Mouse (Mus musculus) heart, postnatal 0 days (tissue): Measurements from ENCODE around the gene Adamtsl4. TPM values are rescaled to one million over a fixed set of nuclear protein-coding genes. Genes with fewer than 3 reads are reported as not detected.

Experiments used
- ATAC-seq: fragments of 200-750 bp; cut with Nextera tagmentation; 2 replicates; pipeline ENCODE4 v1.8.0; 2017; ENCODE audit warnings: low read depth, moderate number of reproducible peaks, moderate library complexity; ENCODE audit not compliant: insufficient read depth
- DNase-seq: peaks from one replicate; pipeline ENCODE4 v3.0.0-alpha.2; 2016; ENCODE audit warnings: low spot score
- H3K27ac ChIP-seq: fragments of 300-500 bp; sonication (generic); 2 replicates; pipeline ENCODE4 v1.5.1; 2014; ENCODE audit warnings: low read depth, mild to moderate bottlenecking
- H3K27me3 ChIP-seq: fragments of 300-500 bp; sonication (generic); 2 replicates; pipeline ENCODE4 v1.6.1; 2014; ENCODE audit warnings: low read length, mixed read lengths; ENCODE audit not compliant: control insufficient read depth, insufficient read depth
- H3K36me3 ChIP-seq: fragments of 300-500 bp; sonication (generic); replicated peaks from 2 replicates; pipeline ENCODE4 v1.6.1; 2014; ENCODE audit warnings: low read length, mixed read lengths; ENCODE audit not compliant: control insufficient read depth, insufficient read depth
- H3K4me1 ChIP-seq: fragments of 300-500 bp; sonication (generic); 2 replicates; pipeline ENCODE4 v1.6.1; 2014; ENCODE audit warnings: antibody characterized with exemption; ENCODE audit not compliant: control insufficient read depth, insufficient read depth
- H3K4me2 ChIP-seq: fragments of 300-500 bp; sonication (generic); 2 replicates; pipeline ENCODE4 v1.6.1; 2014; ENCODE audit warnings: low read depth, mild to moderate bottlenecking, low read length, moderate library complexity
- H3K4me3 ChIP-seq: fragments of 300-500 bp; sonication (generic); 2 replicates; pipeline ENCODE4 v1.5.1; 2014; ENCODE audit warnings: low read depth, low read length
- H3K9ac ChIP-seq: fragments of 300-500 bp; sonication (generic); replicated peaks from 2 replicates; pipeline ENCODE4 v1.6.1; 2014; ENCODE audit warnings: low read depth, low read length, mixed read lengths
- H3K9me3 ChIP-seq: fragments of 300-500 bp; sonication (generic); replicated peaks from 2 replicates; pipeline ENCODE4 v1.6.1; 2016; ENCODE audit warnings: low read length; ENCODE audit not compliant: control insufficient read depth
- CTCF ChIP-seq: IDR thresholded peaks from 2 replicates; pipeline ENCODE4 v1.5.1; 2016; ENCODE audit warnings: antibody characterized with exemption, control low read depth, low read depth
- EP300 ChIP-seq: IDR thresholded peaks from 2 replicates; pipeline ENCODE4 v1.6.1; 2016; ENCODE audit warnings: antibody characterized with exemption, low read depth
- whole genome bisulfite sequencing: fragments of 180-500 bp; shearing (Covaris S2); extraction: QIAGEN DNeasy Blood & Tissue Kit; methylation state at CpG from one replicate; pipeline ENCODE4 v1.1.7; 2014; 5-methylcytosine and 5-hydroxymethylcytosine counted together
- polyA plus RNA-seq: library from polyadenylated mRNA; unstranded; fragments of >200 nt; fragmentation: Nextera tagmentation; extraction: Ambion mirVana; gene quantifications from 2 replicates; pipeline ENCODE4 v1.2.1, GENCODE M21; 2015
- total RNA-seq: library from RNA; depleted of rRNA; stranded (reverse); fragments of >200 nt; gene quantifications from 2 replicates; pipeline ENCODE4 v1.2.3, GENCODE M21; 2014; ENCODE audit warnings: low replicate concordance; rRNA removed

The Adamtsl4 gene
- total RNA-seq (20.2 and 23.8 TPM in 2 replicates), polyA plus RNA-seq (7.5 and 11.2 TPM in 2 replicates)

- TF ChIP-seq CTCF (no peak), EP300 (no peak)
- Histone ChIP-seq H3K27me3 (no peaks in the 10 kb centered on the region), H3K36me3 (peaks cover 5% of the 10 kb centered on the region), H3K27ac (peak within 1 kb of the TSS; percentile 96), H3K4me2 (peak within 1 kb of the TSS; percentile 75), H3K9ac (peak within 1 kb of the TSS; percentile 69), H3K4me3 (peak within 1 kb of the TSS; percentile 57), H3K9me3 (no peaks in the 10 kb centered on the region), H3K4me1 (peaks cover 44% of the 10 kb centered on the region)
- ATAC-seq (peak; percentile 67), DNase-seq (peak; percentile 77)
- 4% methylated on average over 49 of the region's 50 CpGs for WGBS
Observed at GRCm38 (mm10) chr3:95687524-95688421, at the start of gene Adamtsl4. Gene Adamtsl4 (minus strand): TSS chr3:95687917.

DNA sequence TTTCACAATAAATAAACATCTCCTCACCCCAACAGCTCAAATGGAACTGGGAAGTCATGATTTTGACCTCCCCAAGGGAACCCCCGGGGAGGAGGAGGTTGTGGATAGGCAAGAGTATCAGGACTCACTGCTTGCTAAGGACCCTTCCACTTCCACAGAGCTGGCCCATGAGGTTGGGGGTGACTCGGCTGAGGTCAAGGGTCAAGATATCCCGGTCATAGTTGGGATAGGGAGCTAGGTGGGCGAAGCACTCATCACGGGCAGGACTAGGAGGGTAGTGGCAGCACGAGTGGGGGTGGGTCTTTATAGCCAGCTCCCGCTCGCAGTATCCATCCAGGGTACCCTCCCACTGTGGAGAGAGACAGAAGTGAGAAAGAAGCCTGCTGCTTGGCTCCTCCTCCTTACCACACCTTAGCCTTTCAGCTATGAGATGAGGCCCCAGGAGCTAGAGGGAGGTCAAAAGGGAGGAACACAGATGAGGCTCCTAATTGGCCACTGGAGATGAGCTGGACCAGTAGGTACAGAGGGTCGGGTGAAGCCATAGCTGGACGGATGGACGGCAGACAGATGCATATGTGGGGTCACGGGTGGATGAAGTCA, 47.5 kb upstream of the Adamtsl4 start:
- H3K4me1 ChIP-seq, result peaks cover 25% of the 10 kb centered on the region

GRCm38 (mm10) chr3:95734092-95734702, 46.5 kb upstream of the Adamtsl4 start:
- no peak overlapping the region for H3K4me2 ChIP-seq
- peaks cover 15% of the 10 kb centered on the region for H3K4me1 ChIP-seq
- no peak overlapping the region for H3K4me3 ChIP-seq
- peaks cover 12% of the 10 kb centered on the region for H3K36me3 ChIP-seq
- H3K27me3 ChIP-seq, result no peaks in the 10 kb centered on the region
- 73% methylated on average over 13 of the region's 13 CpGs for WGBS
- TF ChIP-seq CTCF, result no peak
- TF ChIP-seq EP300, result no peak
- no peak overlapping the region for H3K27ac ChIP-seq
- no peaks in the 10 kb centered on the region for H3K9me3 ChIP-seq
- H3K9ac ChIP-seq, result no peak overlapping the region
- no peak for DNase-seq
- no peak for ATAC-seq

More for the DNA sequence above, 47.5 kb upstream of the Adamtsl4 start:
- ATAC-seq (no peak), DNase-seq (no peak)
- Histone ChIP-seq H3K36me3 (peaks cover 12% of the 10 kb centered on the region), H3K27ac (no peak overlapping the region), H3K27me3 (no peaks in the 10 kb centered on the region), H3K9me3 (no peaks in the 10 kb centered on the region), H3K9ac (no peak overlapping the region), H3K4me2 (no peak overlapping the region), H3K4me3 (no peak overlapping the region)
- TF ChIP-seq CTCF (no peak), EP300 (no peak)
- 88% methylated on average over 12 of the region's 12 CpGs for WGBS

DNA sequence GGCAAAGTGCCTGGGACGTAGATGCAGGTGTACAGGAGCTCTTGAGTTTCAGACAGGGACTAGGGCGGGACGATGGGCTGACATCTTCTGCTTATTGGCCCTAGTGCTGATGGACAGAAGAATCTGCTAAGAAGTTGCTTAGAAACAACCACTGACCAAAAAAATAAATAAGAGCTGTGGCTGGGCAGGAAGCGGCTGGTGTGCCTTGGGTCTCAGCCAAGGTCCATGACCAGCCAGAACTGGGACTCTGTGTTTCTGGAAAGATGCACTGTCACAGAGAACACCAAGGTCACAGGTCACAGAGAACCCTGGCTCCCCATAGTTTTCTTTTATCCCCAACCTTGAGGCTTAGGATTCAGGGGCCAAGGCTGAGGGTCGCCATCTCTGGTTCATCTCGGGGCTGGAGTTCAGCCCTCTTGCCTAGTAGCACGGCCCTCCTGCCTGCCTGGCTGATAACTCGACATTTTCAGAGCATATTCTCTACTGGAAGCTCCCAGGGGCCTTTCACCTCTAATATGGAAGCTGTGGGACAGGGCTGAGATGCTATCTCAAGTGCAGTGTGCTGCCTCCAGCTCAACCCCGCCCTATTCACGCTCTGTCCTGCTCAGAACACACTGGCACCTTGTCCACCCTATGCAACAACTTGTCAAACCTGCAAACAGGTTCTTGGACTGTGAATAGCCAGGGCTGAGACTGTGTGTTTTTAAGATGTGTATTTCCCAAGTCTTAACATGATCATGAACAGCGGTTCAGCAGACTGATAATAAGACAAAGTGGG, 45.2 kb upstream of the Adamtsl4 start:
- Histone ChIP-seq H3K4me1 (peaks cover 16% of the 10 kb centered on the region), H3K9ac (no peak overlapping the region), H3K36me3 (peaks cover 12% of the 10 kb centered on the region), H3K27me3 (no peaks in the 10 kb centered on the region), H3K9me3 (no peaks in the 10 kb centered on the region), H3K27ac (peak overlapping the region; percentile 67), H3K4me2 (no peak overlapping the region), H3K4me3 (no peak overlapping the region)
- TF ChIP-seq CTCF (no peak), EP300 (no peak)
- ATAC-seq (peak; percentile 40; the same call in 1 of the 2 replicates), DNase-seq (peak; percentile 49)
- 51% methylated on average over 11 of the region's 11 CpGs for WGBS

DNA sequence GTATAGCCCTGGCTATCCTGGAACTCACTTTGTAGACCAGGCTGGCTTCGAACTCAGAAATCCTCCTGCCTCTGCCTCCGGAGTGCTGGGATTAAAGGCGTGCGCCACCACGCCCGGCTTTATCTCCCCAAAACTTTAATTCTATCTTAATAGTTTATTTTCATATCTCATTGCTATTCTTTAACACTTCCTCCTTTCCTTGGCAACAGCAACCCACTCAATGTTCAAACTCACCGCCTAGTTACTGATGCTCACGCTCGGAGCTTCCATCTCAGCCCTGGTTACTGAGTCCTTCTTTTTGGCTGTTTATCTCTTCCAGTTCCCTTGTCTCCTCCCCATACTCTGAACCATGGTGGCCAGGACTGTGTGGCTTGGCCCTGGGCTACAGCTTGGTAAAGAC, 44.6 kb upstream of the Adamtsl4 start:
- Histone ChIP-seq H3K9me3 (no peaks in the 10 kb centered on the region), H3K27ac (peak overlapping the region; percentile 26; the same call in 1 of the 2 replicates), H3K36me3 (peaks cover 12% of the 10 kb centered on the region), H3K4me3 (no peak overlapping the region), H3K9ac (no peak overlapping the region), H3K4me1 (peaks cover 13% of the 10 kb centered on the region), H3K4me2 (no peak overlapping the region), H3K27me3 (no peaks in the 10 kb centered on the region)
- ATAC-seq, result no peak
- DNase-seq, result no peak
- WGBS, result 86% methylated on average over 9 of the region's 9 CpGs
- TF ChIP-seq CTCF (no peak), EP300 (no peak)
